In the genomic region with DNA sequence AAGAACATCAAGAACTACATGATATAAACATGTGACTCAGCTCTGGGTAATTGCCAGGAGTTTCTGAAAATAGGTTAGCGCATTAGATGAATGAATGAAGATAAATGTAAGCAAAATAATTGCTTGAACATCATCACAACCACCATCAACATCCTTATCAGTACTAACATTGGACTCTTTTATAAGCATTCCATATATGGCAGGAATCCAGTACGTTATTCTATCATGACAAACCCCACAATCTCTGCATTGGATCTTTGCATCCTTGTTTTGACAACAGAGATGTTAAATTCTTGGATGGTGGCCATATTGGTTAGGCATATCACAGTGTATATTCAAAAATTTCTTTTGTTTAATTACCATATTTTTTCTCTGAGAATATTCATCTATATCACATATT, we compare ENCODE assay signal across 21 mouse cellular contexts.
"Had no signal": no experiment of that assay in that cellular context is flagged by ENCODE, and none has a peak within 500 bp of the region (broad histone marks: within the 10 kb centered on the region; RNA-seq: fewer than 3 reads in every experiment).

No protein-coding gene starts in this region.

- H3K9ac ChIP-seq: limb, embryonic 12.5 days; limb, embryonic 15.5 days; liver, embryonic 14.5 days; midbrain, embryonic 12.5 days; midbrain, embryonic 15.5 days; neural tube, embryonic 12.5 days; neural tube, embryonic 15.5 days had no signal

- H3K4me3 ChIP-seq: limb, embryonic 12.5 days; limb, embryonic 15.5 days; midbrain, embryonic 12.5 days; midbrain, embryonic 15.5 days; neural tube, embryonic 12.5 days; neural tube, embryonic 15.5 days had no signal

- H3K4me2 ChIP-seq: limb, embryonic 12.5 days; limb, embryonic 15.5 days; liver, embryonic 11.5 days; midbrain, embryonic 12.5 days; midbrain, embryonic 15.5 days; neural tube, embryonic 12.5 days; neural tube, embryonic 15.5 days had no signal

- H3K4me1 ChIP-seq: limb, embryonic 12.5 days; limb, embryonic 15.5 days; midbrain, embryonic 12.5 days; midbrain, embryonic 15.5 days; neural tube, embryonic 12.5 days; neural tube, embryonic 15.5 days had no signal

- H3K27ac ChIP-seq: limb, embryonic 12.5 days; limb, embryonic 15.5 days; liver, embryonic 14.5 days; macrophage; midbrain, embryonic 12.5 days; midbrain, embryonic 15.5 days; neural tube, embryonic 12.5 days; neural tube, embryonic 15.5 days; stomach, postnatal 0 days had no signal

- H3K27me3 ChIP-seq: limb, embryonic 12.5 days; limb, embryonic 15.5 days; midbrain, embryonic 12.5 days; midbrain, embryonic 15.5 days; neural tube, embryonic 12.5 days; neural tube, embryonic 15.5 days had no signal

- H3K36me3 ChIP-seq: limb, embryonic 12.5 days; limb, embryonic 15.5 days; midbrain, embryonic 12.5 days; midbrain, embryonic 15.5 days; neural tube, embryonic 12.5 days; neural tube, embryonic 15.5 days had no signal

- DNase-seq: kidney, postnatal 14 days; kidney, postnatal 4 days; left cerebral cortex, postnatal 4 days; lung, adult 2 months; right cerebral cortex, adult 18-20 months; right cerebral cortex, postnatal 14 days; right cerebral cortex, postnatal 4 days; thymus, adult 2 months; thymus, postnatal 14 days; thymus, postnatal 4 days had no signal

- ATAC-seq: lung, postnatal 0 days; midbrain, embryonic 15.5 days had no signal

- H3K9me3 ChIP-seq: limb, embryonic 12.5 days; limb, embryonic 15.5 days; midbrain, embryonic 12.5 days; midbrain, embryonic 15.5 days; neural tube, embryonic 12.5 days; neural tube, embryonic 15.5 days had no signal
